Mouse (Mus musculus): ENCODE measurements around the gene Mid1.

- TF ChIP-seq USF1 (IDR thresholded peaks at IDR 0.05; ENCODE audit: low read depth) (no peak), POLR2A (IDR thresholded peaks at IDR 0.05; ENCODE audit: insufficient read length, low read depth) (no peak), POLR2AphosphoS2 (IDR thresholded peaks at IDR 0.05; ENCODE audit: insufficient read length, low read depth) (no peak), CEBPB (IDR thresholded peaks at IDR 0.05; ENCODE audit: insufficient read depth, poor library complexity, severe bottlenecking) (no peak), MAX (IDR thresholded peaks at IDR 0.05; ENCODE audit: low read depth) (no peak)
Measured at GRCm38 (mm10) chrX:169807744-169808143, 122.7 kb downstream of the Mid1 start.

Measured in myocyte (in vitro differentiated cells).